Mouse (Mus musculus) testis, adult 2 months (tissue): ENCODE data around the gene Clasrp.

Experiments
- CTCF ChIP-seq: fragments of 200-500 bp; IDR thresholded peaks from 2 replicates; pipeline ENCODE4 v1.5.1; 2012; ENCODE audit warnings: low read depth, mild to moderate bottlenecking, inconsistent platforms, low read length, moderate library complexity; ENCODE audit not compliant: control insufficient read depth, insufficient read depth, insufficient replicate concordance
- POLR2A ChIP-seq: fragments of 200-500 bp; IDR thresholded peaks from 2 replicates; pipeline ENCODE4 v1.6.1; 2012; ENCODE audit warnings: low read depth, mild to moderate bottlenecking, inconsistent platforms, low read length, moderate library complexity; ENCODE audit not compliant: control insufficient read depth

GRCm38 (mm10) chr7:19635074-19635827 lies 31.0 kb upstream of the Clasrp start:
- TF ChIP-seq POLR2A (no peak), CTCF (no peak)
